Mouse (Mus musculus) layer of hippocampus, adult 11-12 months (tissue): ENCODE results near the gene Tnfsf15.

Experiments
- DNase-seq: peaks from one replicate; pipeline ENCODE4 v3.0.0; 2022; ENCODE audit warnings: low spot score

The Tnfsf15 gene

GRCm38 (mm10) chr4:63742101-63742500 is 2.8 kb downstream of the Tnfsf15 start:
- DNase-seq, result no peak

GRCm38 (mm10) chr4:63740761-63741160 is 4.2 kb downstream of the Tnfsf15 start:
- no peak for DNase-seq

GRCm38 (mm10) chr4:63740001-63740400 is 4.9 kb downstream of the Tnfsf15 start:
- no peak for DNase-seq

GRCm38 (mm10) chr4:63739524-63739923 is 5.4 kb downstream of the Tnfsf15 start:
- DNase-seq, result peak; percentile 6

GRCm38 (mm10) chr4:63738364-63738997 is 6.4 kb downstream of the Tnfsf15 start:
- no peak for DNase-seq

- DNase-seq, result no peak
Measured at GRCm38 (mm10) chr4:63731299-63731698, 13.6 kb downstream of the Tnfsf15 start.

- DNase-seq, result no peak
Measured at GRCm38 (mm10) chr4:63726727-63727126, 18.2 kb downstream of the Tnfsf15 start.

- DNase-seq, result no peak
Measured at GRCm38 (mm10) chr4:63725981-63726380, 18.9 kb downstream of the Tnfsf15 start.

GRCm38 (mm10) chr4:63717922-63718643 is 26.8 kb downstream of the Tnfsf15 start:
- DNase-seq, result peak; percentile 6

- no peak for DNase-seq
Measured at GRCm38 (mm10) chr4:63711886-63712285, 33.0 kb downstream of the Tnfsf15 start.

GRCm38 (mm10) chr4:63710431-63711220 is 34.3 kb downstream of the Tnfsf15 start:
- no peak for DNase-seq

GRCm38 (mm10) chr4:63706279-63706971 is 38.5 kb downstream of the Tnfsf15 start:
- no peak for DNase-seq

- DNase-seq, result no peak
Measured at GRCm38 (mm10) chr4:63704232-63704631, 40.7 kb downstream of the Tnfsf15 start.

- no peak for DNase-seq
Measured at GRCm38 (mm10) chr4:63703686-63704085, 41.2 kb downstream of the Tnfsf15 start.

GRCm38 (mm10) chr4:63702006-63702704 is 42.8 kb downstream of the Tnfsf15 start:
- DNase-seq, result no peak

GRCm38 (mm10) chr4:63699749-63700148 is 45.2 kb downstream of the Tnfsf15 start:
- DNase-seq, result no peak

GRCm38 (mm10) chr4:63696921-63697320 is 48.0 kb downstream of the Tnfsf15 start:
- DNase-seq, result no peak

- DNase-seq, result no peak
Measured at GRCm38 (mm10) chr4:63692351-63692750, 52.6 kb downstream of the Tnfsf15 start.

- no peak for DNase-seq
Measured at GRCm38 (mm10) chr4:63687429-63687828, 57.5 kb downstream of the Tnfsf15 start.

GRCm38 (mm10) chr4:63686157-63686556 is 58.8 kb downstream of the Tnfsf15 start:
- peak; percentile 15 for DNase-seq

- DNase-seq, result no peak
Measured at GRCm38 (mm10) chr4:63685253-63685525, 59.7 kb downstream of the Tnfsf15 start.
